Mouse (Mus musculus) skeletal muscle tissue, adult 2 months (tissue): ENCODE data around the gene Prkn.

ENCODE experiments used
- DNase-seq: peaks from one replicate; pipeline ENCODE4 v3.0.0-alpha.2; 2012; ENCODE audit warnings: low read depth, low spot score

The Prkn gene

GRCm38 (mm10) chr17:11912872-11913365 is 1072.7 kb downstream of the Prkn start:
- DNase-seq = no peak

- DNase-seq = no peak
Observed at GRCm38 (mm10) chr17:11913620-11914019, 1073.4 kb downstream of the Prkn start.

- DNase-seq = no peak
Observed at GRCm38 (mm10) chr17:11914451-11914850, 1074.3 kb downstream of the Prkn start.

- no peak for DNase-seq
Observed at GRCm38 (mm10) chr17:11918123-11918801, 1078.1 kb downstream of the Prkn start.

GRCm38 (mm10) chr17:11919581-11919980 is 1079.4 kb downstream of the Prkn start:
- no peak for DNase-seq

GRCm38 (mm10) chr17:11921026-11921425 is 1080.8 kb downstream of the Prkn start:
- DNase-seq = no peak

- no peak for DNase-seq
Observed at GRCm38 (mm10) chr17:11923989-11924388, 1083.8 kb downstream of the Prkn start.

- DNase-seq = no peak
Observed at GRCm38 (mm10) chr17:11926865-11927386, 1086.7 kb downstream of the Prkn start.

- no peak for DNase-seq
Observed at GRCm38 (mm10) chr17:11931641-11932040, 1091.5 kb downstream of the Prkn start.

GRCm38 (mm10) chr17:11933737-11934136 is 1093.6 kb downstream of the Prkn start:
- no peak for DNase-seq

- no peak for DNase-seq
Observed at GRCm38 (mm10) chr17:11947436-11947835, 1107.3 kb downstream of the Prkn start.

GRCm38 (mm10) chr17:11949551-11950197 is 1109.5 kb downstream of the Prkn start:
- DNase-seq = no peak

- DNase-seq = no peak
Observed at GRCm38 (mm10) chr17:11950198-11950594, 1110.0 kb downstream of the Prkn start.

GRCm38 (mm10) chr17:11955317-11955716 is 1115.1 kb downstream of the Prkn start:
- no peak for DNase-seq

- no peak for DNase-seq
Observed at GRCm38 (mm10) chr17:11960492-11960891, 1120.3 kb downstream of the Prkn start.

GRCm38 (mm10) chr17:11962808-11963207 is 1122.6 kb downstream of the Prkn start:
- no peak for DNase-seq

GRCm38 (mm10) chr17:11970160-11970559 is 1130.0 kb downstream of the Prkn start:
- no peak for DNase-seq

GRCm38 (mm10) chr17:11972550-11972949 is 1132.4 kb downstream of the Prkn start:
- DNase-seq = no peak

- no peak for DNase-seq
Observed at GRCm38 (mm10) chr17:11972969-11973787, 1133.0 kb downstream of the Prkn start.

- no peak for DNase-seq
Observed at GRCm38 (mm10) chr17:11975062-11975607, 1135.0 kb downstream of the Prkn start.

- no peak for DNase-seq
Observed at GRCm38 (mm10) chr17:11978260-11978821, 1138.2 kb downstream of the Prkn start.
